In the genomic region with DNA sequence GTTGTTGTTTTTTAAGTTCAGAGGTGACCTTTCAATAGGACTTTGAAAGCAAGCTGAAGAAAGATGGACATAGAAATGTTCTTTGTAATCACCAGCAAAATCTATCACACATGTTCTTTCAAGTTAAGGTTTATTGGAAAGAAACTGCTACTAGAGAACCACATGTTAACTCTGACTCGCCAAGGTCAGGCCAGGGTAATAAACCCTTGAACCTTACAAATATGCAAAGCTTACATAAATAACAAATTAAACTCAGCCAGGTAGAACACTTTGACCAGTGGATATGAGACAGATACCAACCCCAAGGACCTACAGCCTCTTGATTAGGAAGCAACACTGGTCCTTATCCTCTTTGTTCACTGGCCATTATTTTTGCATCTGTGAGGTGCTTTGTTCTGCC, we compare ENCODE assay signal across 20 mouse cellular contexts.
"Had no signal": no experiment of that assay in that cellular context is flagged by ENCODE, and none has a peak within 500 bp of the region (broad histone marks: within the 10 kb centered on the region; RNA-seq: fewer than 3 reads in every experiment).

No protein-coding gene starts in this region.

- DNase-seq: layer of hippocampus, postnatal 36 days; liver, embryonic 13.5 days; right cerebral cortex, adult 18-20 months; right cerebral cortex, postnatal 14 days; right cerebral cortex, postnatal 4 days; thymus, adult 2 months; thymus, postnatal 14 days; thymus, postnatal 4 days had no signal

- H3K9ac ChIP-seq: intestine, embryonic 15.5 days; liver, embryonic 13.5 days; lung, embryonic 14.5 days; midbrain, embryonic 12.5 days; midbrain, embryonic 15.5 days; neural tube, embryonic 12.5 days; neural tube, embryonic 15.5 days had no signal

- H3K9me3 ChIP-seq: intestine, embryonic 15.5 days; liver, embryonic 13.5 days; midbrain, embryonic 12.5 days; midbrain, embryonic 15.5 days; neural tube, embryonic 12.5 days; neural tube, embryonic 15.5 days had no signal

- H3K4me2 ChIP-seq: intestine, embryonic 15.5 days; liver, embryonic 13.5 days; lung, embryonic 14.5 days; midbrain, embryonic 12.5 days; midbrain, embryonic 15.5 days; neural tube, embryonic 12.5 days; neural tube, embryonic 15.5 days had no signal

- H3K4me1 ChIP-seq: intestine, embryonic 15.5 days; liver, embryonic 13.5 days; midbrain, embryonic 12.5 days; midbrain, embryonic 15.5 days; neural tube, embryonic 15.5 days had no signal

- ATAC-seq: hindbrain, embryonic 16.5 days; intestine, embryonic 15.5 days; lung, postnatal 0 days; midbrain, embryonic 15.5 days had no signal

- H3K27me3 ChIP-seq: intestine, embryonic 15.5 days; liver, embryonic 13.5 days; midbrain, embryonic 12.5 days; midbrain, embryonic 15.5 days; neural tube, embryonic 12.5 days; neural tube, embryonic 15.5 days had no signal

- H3K27ac ChIP-seq: intestine, embryonic 15.5 days; kidney, postnatal 0 days; left cerebral cortex, adult 2 months; liver, embryonic 13.5 days; macrophage; midbrain, embryonic 12.5 days; midbrain, embryonic 15.5 days; neural tube, embryonic 12.5 days; neural tube, embryonic 15.5 days; stomach, postnatal 0 days had no signal

- H3K36me3 ChIP-seq: intestine, embryonic 15.5 days; liver, embryonic 13.5 days; midbrain, embryonic 12.5 days; midbrain, embryonic 15.5 days; neural tube, embryonic 12.5 days; neural tube, embryonic 15.5 days had no signal

- H3K4me3 ChIP-seq: intestine, embryonic 15.5 days; left cerebral cortex, adult 2 months; liver, embryonic 13.5 days; midbrain, embryonic 12.5 days; midbrain, embryonic 15.5 days; neural tube, embryonic 12.5 days; neural tube, embryonic 15.5 days had no signal
